Mouse (Mus musculus) layer of hippocampus, adult 9-10 months (tissue): Measurements from ENCODE around the gene Capn12.

ENCODE experiments used
- DNase-seq: peaks from one replicate; pipeline ENCODE4 v3.0.0; 2022; ENCODE audit warnings: low spot score

The Capn12 gene

GRCm38 (mm10) chr7:28881199-28881598 lies at the start of gene Capn12:
TSS of gene Capn12 (plus strand) at chr7:28881422.
- DNase-seq, result no peak

- no peak for DNase-seq
Observed at GRCm38 (mm10) chr7:28832137-28832536, 49.1 kb upstream of the Capn12 start.

GRCm38 (mm10) chr7:28833723-28834347 lies 47.4 kb upstream of the Capn12 start, which contains the start of gene Lgals4:
TSS of gene Lgals4 (plus strand) at chr7:28833854.
- DNase-seq, result no peak

DNA sequence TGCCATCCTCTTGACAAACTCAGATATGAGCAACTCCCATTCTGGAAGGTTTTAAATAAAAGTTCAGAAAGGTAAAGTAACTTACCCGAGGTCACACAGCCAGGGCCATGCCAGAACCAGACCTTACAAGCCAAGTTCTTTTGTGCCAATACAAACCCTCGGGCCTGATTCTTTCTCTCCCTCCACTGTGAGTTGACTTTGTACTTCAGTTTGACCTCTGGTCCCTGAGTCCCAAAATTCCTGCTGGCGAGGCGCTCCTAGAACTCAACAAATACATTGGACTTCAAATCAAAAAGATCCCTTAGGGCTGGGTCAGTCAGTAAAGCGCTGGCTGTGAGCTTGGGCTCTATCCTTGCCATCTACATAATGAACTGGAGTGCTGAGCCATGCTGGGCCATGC lies 44.3 kb upstream of the Capn12 start:
- DNase-seq, result no peak

- no peak for DNase-seq
Observed at GRCm38 (mm10) chr7:28838331-28838730, 42.9 kb upstream of the Capn12 start.

- no peak for DNase-seq
Observed at GRCm38 (mm10) chr7:28847273-28847672, 33.9 kb upstream of the Capn12 start.

DNA sequence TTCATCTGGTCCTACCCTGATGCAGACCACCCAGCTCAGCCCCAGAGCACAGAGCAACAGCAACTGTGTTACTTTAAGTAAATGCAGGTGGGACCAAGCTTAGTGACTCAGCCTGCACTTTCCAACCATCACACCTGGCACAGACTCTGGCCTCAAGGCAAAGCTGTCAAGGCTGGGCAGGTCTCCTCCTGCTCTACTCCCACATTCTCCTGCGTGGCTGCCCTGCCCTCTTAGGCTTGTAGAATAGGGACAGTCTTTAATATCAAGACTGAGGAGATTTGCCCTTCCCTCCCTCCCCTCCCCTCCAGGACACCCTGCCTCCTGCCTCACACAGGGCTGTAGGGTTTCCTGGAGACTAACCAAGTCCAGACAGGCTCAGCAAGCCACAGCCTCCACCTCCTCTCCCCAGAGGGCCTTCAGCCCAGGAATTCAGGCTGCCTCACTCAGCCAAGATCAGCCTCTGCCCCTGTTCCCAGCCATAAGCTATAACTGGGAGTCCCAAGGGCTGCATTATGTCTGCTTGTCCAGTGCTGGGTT lies 31.5 kb upstream of the Capn12 start:
- DNase-seq, result no peak

DNA sequence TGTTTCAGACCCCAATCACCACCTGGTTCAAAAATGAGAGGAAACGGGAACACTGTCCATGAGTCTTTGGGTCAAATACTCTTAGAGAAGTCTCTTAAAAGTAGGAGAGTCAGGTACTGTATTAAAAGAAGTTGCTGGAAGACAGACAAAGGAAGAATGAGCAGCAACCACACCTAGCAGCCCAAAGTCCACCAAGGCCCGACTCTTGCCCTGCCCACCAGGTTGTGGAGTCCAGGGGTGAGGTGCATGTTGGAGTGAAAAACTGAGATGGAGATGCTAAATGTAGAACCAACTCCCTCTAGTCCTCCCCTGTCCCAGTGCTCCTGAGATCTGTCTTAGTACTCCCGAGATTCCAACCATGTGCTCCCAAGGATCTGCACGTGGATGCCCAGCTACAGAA lies 30.6 kb upstream of the Capn12 start:
- DNase-seq, result no peak

GRCm38 (mm10) chr7:28859953-28860352 lies 21.3 kb upstream of the Capn12 start:
- DNase-seq, result no peak

- no peak for DNase-seq
Observed at GRCm38 (mm10) chr7:28860898-28861297, 20.3 kb upstream of the Capn12 start.

GRCm38 (mm10) chr7:28862817-28863499 lies 18.3 kb upstream of the Capn12 start:
- peak; percentile 20 for DNase-seq

DNA sequence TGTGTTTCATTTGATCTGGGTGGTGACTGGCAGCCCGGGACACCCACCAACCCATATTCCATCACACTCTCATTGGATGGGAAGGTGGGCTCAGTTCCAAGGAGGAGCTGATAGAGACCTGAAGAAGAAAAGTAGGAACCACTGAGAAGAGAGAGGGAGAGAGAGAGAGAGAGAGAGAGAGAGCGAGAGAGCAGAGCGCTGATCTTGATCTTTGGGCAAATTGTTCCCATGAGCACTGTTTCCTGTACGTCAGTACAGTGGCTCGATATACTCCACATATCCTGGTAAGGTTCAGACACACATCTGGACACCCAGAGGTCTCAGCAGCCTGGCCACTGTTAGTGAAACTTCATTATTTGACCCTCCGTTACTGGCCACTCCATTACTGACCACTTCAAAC lies 17.7 kb upstream of the Capn12 start, which contains the start of gene Lgals7:
Gene Lgals7 (plus strand): TSS at position 314 of the 400 bp plus-strand sequence.
- no peak for DNase-seq

- no peak for DNase-seq
Observed at GRCm38 (mm10) chr7:28864288-28864750, 16.9 kb upstream of the Capn12 start.

- DNase-seq, result peak; percentile 48
Observed at GRCm38 (mm10) chr7:28865481-28866300, 15.5 kb upstream of the Capn12 start.

DNA sequence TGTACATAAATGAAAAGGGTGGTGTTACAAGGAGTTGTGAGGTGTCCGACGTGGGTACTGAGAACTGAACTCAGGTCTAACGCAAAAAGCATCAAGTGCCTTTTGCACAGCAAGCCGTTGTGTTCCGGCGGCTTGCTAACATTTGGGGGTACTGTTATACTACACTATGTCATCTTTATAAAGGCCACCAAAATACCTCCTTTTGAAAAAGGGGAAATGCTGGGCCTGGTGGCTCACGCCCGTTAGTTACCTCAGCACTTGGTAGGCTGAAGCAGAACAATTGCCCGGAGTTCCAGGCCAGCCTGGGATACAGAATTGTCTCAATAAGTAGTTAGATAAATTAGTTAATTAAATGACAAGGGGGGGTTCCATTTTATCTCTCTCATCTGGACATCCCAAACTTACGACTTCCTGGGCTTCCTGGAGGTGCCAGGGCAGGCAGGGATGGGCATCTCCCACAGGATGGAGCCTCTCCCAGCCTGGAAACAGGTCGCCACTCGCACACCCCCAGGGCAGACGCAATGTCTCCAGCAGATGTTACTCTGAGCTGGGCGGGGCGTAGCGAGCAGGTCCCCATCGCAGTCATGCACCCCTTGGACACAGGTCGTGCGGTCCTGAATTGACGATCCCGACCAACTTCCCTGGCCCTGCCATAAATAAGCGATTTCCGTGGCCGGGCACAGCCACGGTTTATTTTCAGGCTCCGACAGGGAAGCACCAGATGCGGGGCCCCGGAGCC lies 14.3 kb upstream of the Capn12 start:
- DNase-seq, result no peak

DNA sequence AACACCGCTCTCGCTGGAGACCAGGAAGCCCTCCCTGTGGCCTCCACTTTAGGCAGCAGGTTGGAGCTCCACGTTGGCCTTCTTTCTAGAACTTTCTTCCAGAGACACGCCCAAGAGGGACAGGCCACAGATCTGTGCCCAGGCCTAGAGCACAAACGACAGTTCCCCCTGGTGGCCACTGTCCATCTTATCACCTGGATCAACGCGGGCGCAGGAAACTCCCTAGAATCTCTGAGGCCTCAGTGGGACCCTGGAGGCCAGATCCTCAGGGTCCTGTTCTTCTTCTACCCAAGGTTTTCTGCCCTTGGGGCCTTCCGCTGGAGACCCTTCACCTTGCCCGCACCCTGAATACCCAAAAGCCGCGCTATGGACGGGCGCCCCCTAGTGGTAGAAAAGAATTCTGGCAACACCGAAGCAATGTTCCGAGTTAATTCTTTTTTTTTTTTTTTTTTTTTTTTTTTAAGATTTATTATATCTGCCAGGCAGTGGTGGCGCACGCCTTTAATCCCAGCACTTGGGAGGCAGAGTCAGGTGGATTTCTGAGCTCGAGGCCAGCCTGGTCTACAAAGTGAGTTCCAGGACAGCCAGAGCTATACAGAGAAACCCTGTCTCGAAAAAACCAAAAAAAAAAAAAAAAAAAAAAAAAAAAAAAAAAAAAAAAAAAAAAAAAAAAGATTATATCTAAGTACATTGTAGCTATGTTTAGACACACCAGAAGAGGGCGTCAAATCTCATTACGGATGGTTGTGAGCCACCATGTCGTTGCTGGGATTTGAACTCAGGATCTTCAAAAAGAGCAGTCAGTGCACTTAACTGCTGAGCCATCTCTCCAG lies 13.5 kb upstream of the Capn12 start:
- peak; percentile 41 for DNase-seq

GRCm38 (mm10) chr7:28870901-28871664 lies 10.1 kb upstream of the Capn12 start:
- no peak for DNase-seq

DNA sequence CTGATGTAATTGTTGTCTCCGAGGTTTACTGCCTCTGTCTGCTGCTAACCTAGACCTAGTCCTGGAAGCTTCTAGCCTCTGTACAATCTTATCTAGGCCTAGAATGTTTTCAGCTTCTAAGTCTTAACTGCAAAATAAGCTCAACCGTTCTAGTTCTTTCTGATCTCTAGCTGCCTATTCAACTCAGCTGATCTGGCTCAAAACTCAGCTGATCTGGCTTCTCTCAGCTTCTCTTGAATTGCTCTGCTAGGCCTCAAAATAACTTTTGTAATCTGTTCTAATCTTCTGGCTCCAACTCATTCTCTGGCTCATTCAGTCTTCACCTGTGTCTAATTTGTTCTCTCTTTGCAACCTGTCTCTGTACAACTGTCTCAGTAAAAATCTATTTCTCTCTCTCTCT lies 6.7 kb upstream of the Capn12 start:
- DNase-seq, result no peak

DNA sequence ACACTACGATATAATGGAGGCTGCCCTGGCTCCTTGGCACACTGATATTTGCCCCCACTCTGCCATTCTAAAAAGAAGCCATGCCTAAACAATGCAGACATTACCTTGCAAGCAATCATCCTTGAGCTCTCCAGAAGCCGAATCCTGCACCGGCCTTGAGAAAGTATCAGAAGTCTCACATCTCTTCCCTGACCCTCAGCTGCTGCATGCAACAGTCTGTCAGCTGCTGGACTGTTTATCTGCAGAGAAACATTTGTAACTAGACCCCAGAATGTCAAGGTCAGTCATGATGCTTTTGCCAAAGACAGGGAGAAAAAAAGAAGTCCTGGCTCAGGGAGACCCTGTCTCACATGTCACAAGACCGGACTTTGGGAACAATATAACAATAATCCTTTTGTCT lies 5.1 kb upstream of the Capn12 start:
- no peak for DNase-seq

GRCm38 (mm10) chr7:28877155-28877554 lies 4.1 kb upstream of the Capn12 start:
- DNase-seq, result no peak
